Mouse (Mus musculus): ENCODE measurements around the gene Adamts20. TPM values are rescaled to one million over a fixed set of nuclear protein-coding genes. Genes with fewer than 3 reads are reported as not detected.
"Not testable (repeated sequence)": the region's sequence is repeated elsewhere in the genome, so short reads cannot be mapped to it uniquely, and the experiment has no call there.

The Adamts20 gene
- polyA plus RNA-seq (2014; fragmentation: Nextera tagmentation; extraction: Ambion mirVana): 3.8 and 5.6 TPM in 2 replicates

DNA sequence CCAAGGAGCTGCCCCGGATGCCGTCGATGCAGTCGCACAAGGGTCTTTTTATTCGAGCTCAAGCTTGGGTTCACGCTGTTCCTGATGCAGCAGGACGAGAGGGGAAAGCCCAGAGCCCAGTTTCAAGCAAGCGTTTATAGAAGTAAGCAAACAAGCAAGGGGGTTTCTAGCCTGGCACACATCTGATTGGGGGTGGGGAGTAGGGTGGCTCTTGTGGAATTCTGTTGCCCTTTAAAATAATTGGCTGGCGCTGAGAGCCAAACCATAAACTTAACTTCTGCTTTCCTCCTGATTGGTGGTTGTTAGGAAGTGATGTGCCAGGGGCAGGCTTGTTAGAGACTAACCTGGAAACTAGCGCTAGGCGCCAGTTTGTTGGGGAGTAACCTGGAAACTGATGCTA is at the start of gene Adamts20:
Gene Adamts20 (minus strand): TSS at position 101 of the 400 bp plus-strand sequence.
- 71% methylated on average over 11 of the region's 11 CpGs for WGBS
- Histone ChIP-seq H3K36me3 (ENCODE audit: control insufficient read depth, insufficient read depth, low read length) (no peaks in the 10 kb centered on the region), H3K9me3 (ENCODE audit: control insufficient read depth, low read length) (no peaks in the 10 kb centered on the region), H3K4me3 (ENCODE audit: low read depth, low read length) (no peak within 1 kb of the TSS), H3K4me2 (ENCODE audit: low read depth, low read length) (0 out of 2 replicates have a peak within 1 kb of the TSS, but pooled peaks have one; percentile 6), H3K27ac (ENCODE audit: low read depth, low read length) (no peak within 1 kb of the TSS), H3K4me1 (ENCODE audit: control insufficient read depth, insufficient read depth, low read length) (no peaks in the 10 kb centered on the region), H3K9ac (replicated peaks; ENCODE audit: low read depth, low read length) (no peak within 1 kb of the TSS), H3K27me3 (ENCODE audit: control insufficient read depth, insufficient read depth, low read length) (no peaks in the 10 kb centered on the region)
- ATAC-seq (ENCODE audit: low read depth): no peak

DNA sequence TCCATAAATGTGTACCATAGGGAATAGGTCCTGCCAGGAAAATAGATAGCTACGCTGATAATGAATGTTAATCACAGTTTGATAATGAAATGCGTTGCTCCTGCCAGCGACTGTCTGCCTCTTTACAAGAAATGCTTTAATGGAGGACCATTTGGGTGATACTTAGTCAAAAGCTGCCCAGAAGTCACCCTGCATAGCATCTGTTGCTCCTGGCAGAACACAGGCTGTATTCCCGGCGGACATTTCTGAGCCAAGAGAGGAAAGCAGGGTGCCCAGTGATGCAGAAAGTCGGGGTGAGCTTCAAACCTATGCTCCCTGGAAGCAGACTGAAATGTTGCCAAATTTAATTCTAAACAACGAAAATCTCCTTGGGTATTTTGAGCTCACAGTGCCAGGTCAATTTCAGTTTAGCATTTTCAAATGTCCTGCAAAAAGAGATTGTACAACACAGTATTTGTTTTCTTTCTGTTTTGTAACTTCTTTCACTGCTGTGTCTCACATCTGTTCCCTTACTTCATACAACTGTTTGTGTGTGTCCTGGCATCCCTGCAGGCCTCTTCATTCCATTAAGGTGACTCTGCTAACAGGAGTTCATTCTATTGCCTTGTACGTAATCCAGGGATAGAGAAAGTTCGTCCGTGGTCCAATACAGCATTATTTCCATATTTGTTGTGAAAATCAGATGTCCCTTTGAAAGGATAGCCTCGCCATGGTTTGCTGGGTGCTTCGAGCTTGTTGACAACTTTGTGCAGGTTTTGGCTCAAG is 38.4 kb upstream of the Adamts20 start:
- Histone ChIP-seq H3K36me3 (ENCODE audit: control insufficient read depth, insufficient read depth, low read length) (no peaks in the 10 kb centered on the region), H3K27ac (ENCODE audit: low read depth, low read length) (no peak overlapping the region), H3K9me3 (ENCODE audit: control insufficient read depth, low read length) (no peaks in the 10 kb centered on the region; the same call in 1 of the 2 replicates), H3K27me3 (ENCODE audit: control insufficient read depth, insufficient read depth, low read length) (no peaks in the 10 kb centered on the region), H3K4me1 (ENCODE audit: control insufficient read depth, insufficient read depth, low read length) (no peaks in the 10 kb centered on the region), H3K4me3 (ENCODE audit: low read depth, low read length) (no peak overlapping the region), H3K4me2 (ENCODE audit: low read depth, low read length) (no peak overlapping the region), H3K9ac (replicated peaks; ENCODE audit: low read depth, low read length) (no peak overlapping the region)
- 62% methylated on average over 12 of the region's 12 CpGs for WGBS
- no peak for ATAC-seq (ENCODE audit: low read depth)

DNA sequence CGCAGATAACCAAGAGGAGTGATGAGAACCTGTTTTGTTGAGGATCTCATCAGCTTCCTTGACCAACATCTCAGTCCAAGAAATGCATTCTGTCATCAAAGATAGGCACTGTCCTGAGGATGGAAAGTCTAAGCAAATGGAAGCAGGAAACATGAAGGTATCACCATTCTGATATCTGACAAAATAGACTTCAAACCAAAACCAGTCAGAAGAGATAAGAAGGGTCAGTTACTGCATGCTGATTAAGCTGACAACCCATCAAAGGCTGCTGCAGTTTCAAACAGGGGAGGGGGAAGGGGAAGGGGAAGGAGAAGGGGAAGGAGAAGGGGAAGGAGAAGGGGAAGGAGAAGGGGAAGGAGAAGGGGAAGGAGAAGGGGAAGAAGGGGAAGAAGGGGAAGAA is 34.0 kb upstream of the Adamts20 start:
- H3K4me3 ChIP-seq (ENCODE audit: low read depth, low read length): no peak overlapping the region
- no peaks in the 10 kb centered on the region for H3K27me3 ChIP-seq (ENCODE audit: control insufficient read depth, insufficient read depth, low read length)
- no peak overlapping the region for H3K27ac ChIP-seq (ENCODE audit: low read depth, low read length)
- WGBS: 84% methylated on average over 1 of the region's 1 CpGs
- H3K4me2 ChIP-seq (ENCODE audit: low read depth, low read length): no peak overlapping the region
- H3K4me1 ChIP-seq (ENCODE audit: control insufficient read depth, insufficient read depth, low read length): no peaks in the 10 kb centered on the region
- H3K9ac ChIP-seq (replicated peaks; ENCODE audit: low read depth, low read length): no peak overlapping the region
- ATAC-seq (ENCODE audit: low read depth): no peak
- H3K9me3 ChIP-seq (ENCODE audit: control insufficient read depth, low read length): no peaks in the 10 kb centered on the region; the same call in 1 of the 2 replicates
- H3K36me3 ChIP-seq (ENCODE audit: control insufficient read depth, insufficient read depth, low read length): no peaks in the 10 kb centered on the region

DNA sequence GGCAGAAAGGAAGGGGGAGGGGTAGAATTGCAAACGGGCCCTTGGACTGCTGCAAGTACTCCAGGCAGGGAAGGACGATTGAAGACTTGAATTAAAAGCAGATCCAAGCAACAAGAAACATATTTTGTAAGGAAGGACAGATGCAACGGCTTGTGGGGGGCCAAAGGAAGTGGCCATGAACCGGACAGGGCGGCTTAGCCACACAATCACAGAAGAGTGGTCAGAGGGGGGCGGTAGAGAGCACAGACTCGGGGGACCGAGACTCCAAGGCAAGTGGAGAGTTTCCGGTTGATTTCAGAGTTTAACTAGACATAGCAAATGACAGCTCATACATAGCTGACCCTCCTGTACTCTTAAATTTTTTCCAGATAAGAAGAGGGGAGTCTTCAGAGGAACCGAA is 30.7 kb upstream of the Adamts20 start:
- WGBS: 79% methylated on average over 10 of the region's 10 CpGs
- ATAC-seq (ENCODE audit: low read depth): no peak

DNA sequence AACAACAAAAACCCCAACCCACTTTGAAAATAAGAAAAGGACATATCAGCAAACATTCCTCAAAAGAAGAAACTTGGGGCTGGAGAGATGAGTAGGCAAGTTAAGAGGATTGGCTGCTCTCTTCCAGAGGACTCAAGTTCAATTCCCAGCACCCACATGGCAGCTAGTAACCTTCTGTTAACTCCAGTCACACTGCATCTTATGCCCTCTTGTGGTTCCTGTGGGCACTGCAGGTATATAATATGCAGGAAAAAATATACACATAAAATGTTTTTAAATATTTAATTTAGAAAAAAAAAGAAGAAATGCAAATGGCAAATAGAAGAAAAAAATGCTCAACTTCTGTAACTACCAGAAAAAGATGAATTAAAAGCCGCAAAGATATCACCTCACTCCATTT is 29.2 kb upstream of the Adamts20 start:
- Histone ChIP-seq H3K4me3 (ENCODE audit: low read depth, low read length) (no peak overlapping the region), H3K9ac (replicated peaks; ENCODE audit: low read depth, low read length) (no peak overlapping the region), H3K4me2 (ENCODE audit: low read depth, low read length) (no peak overlapping the region), H3K9me3 (ENCODE audit: control insufficient read depth, low read length) (no peaks in the 10 kb centered on the region), H3K27me3 (ENCODE audit: control insufficient read depth, insufficient read depth, low read length) (no peaks in the 10 kb centered on the region), H3K4me1 (ENCODE audit: control insufficient read depth, insufficient read depth, low read length) (no peaks in the 10 kb centered on the region), H3K36me3 (ENCODE audit: control insufficient read depth, insufficient read depth, low read length) (no peaks in the 10 kb centered on the region), H3K27ac (ENCODE audit: low read depth, low read length) (no peak overlapping the region)
- WGBS: 97% methylated on average over 1 of the region's 1 CpGs
- no peak for ATAC-seq (ENCODE audit: low read depth)

More for the DNA sequence above, 30.7 kb upstream of the Adamts20 start:
- H3K9me3 ChIP-seq (ENCODE audit: control insufficient read depth, low read length): no peaks in the 10 kb centered on the region
- no peaks in the 10 kb centered on the region for H3K27me3 ChIP-seq (ENCODE audit: control insufficient read depth, insufficient read depth, low read length)
- H3K4me1 ChIP-seq (ENCODE audit: control insufficient read depth, insufficient read depth, low read length): no peaks in the 10 kb centered on the region
- H3K9ac ChIP-seq (replicated peaks; ENCODE audit: low read depth, low read length): no peak overlapping the region
- H3K4me2 ChIP-seq (ENCODE audit: low read depth, low read length): no peak overlapping the region
- no peak overlapping the region for H3K4me3 ChIP-seq (ENCODE audit: low read depth, low read length)
- no peaks in the 10 kb centered on the region for H3K36me3 ChIP-seq (ENCODE audit: control insufficient read depth, insufficient read depth, low read length)
- H3K27ac ChIP-seq (ENCODE audit: low read depth, low read length): no peak overlapping the region

DNA sequence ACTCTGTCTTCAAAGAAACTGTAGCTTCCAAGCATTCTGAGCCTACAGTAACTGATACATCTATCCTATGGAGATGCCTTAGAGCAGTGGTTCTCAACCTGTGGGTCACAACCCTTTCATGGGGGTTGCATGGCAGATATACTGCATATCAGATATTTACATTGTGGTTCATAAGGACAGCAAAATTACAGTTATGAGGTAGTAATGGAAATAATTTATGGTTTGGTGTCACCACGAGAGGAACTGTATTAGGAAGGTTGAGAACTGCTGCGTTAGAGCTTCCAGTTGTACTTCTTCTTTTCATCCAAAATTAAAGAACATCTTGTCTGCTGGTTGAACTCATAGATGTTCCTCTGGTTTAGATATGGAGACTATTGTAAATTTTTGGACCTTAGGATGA is 24.2 kb upstream of the Adamts20 start:
- Histone ChIP-seq H3K4me2 (ENCODE audit: low read depth, low read length) (no peak overlapping the region), H3K4me3 (ENCODE audit: low read depth, low read length) (no peak overlapping the region), H3K27me3 (ENCODE audit: control insufficient read depth, insufficient read depth, low read length) (no peaks in the 10 kb centered on the region), H3K36me3 (ENCODE audit: control insufficient read depth, insufficient read depth, low read length) (no peaks in the 10 kb centered on the region), H3K9ac (replicated peaks; ENCODE audit: low read depth, low read length) (no peak overlapping the region), H3K9me3 (ENCODE audit: control insufficient read depth, low read length) (no peaks in the 10 kb centered on the region), H3K4me1 (ENCODE audit: control insufficient read depth, insufficient read depth, low read length) (no peaks in the 10 kb centered on the region), H3K27ac (ENCODE audit: low read depth, low read length) (no peak overlapping the region)
- WGBS: 89% methylated on average over 2 of the region's 2 CpGs
- no peak for ATAC-seq (ENCODE audit: low read depth)

DNA sequence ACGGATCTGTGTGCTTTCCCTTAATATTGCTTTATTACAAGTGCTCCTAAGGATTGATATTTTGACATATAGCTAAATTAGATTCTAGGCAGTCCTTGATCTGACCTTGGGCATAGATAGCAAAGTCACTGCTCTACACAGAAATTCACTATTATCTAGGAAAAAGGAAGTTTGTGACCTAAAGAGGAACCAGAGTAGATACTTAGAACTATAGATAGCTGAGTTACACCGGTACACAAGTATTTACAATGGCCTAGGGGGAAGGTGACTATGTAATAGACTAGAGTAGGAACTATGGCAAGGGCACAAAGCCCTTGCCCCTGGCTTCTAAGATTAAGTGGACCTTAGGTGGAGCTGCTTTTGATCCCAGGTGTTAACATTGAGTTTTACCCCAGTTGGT is 22.8 kb upstream of the Adamts20 start:
- 82% methylated on average over 2 of the region's 2 CpGs for WGBS
- H3K9ac ChIP-seq (replicated peaks; ENCODE audit: low read depth, low read length); ATAC-seq (ENCODE audit: low read depth): not testable (repeated sequence)

DNA sequence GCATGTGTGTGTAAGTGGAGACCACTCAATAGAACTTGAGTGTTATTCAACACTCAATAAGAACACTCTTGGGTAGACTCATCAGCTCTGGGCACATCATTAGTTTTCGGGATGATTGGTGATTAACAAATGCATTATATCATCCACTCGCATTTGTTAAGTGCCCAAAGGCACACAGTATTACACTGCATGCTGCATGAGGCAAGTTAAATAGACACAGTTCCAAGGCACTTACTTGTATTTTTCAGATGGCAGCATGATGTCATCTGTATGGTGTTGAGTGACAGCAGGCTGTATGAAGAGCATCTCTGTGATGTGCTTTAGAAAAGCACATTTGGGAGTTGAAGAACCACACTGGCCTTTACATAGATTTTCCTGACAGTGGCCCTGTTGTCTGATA is 17.3 kb upstream of the Adamts20 start:
- ATAC-seq (ENCODE audit: low read depth): no peak
- H3K4me3 ChIP-seq (ENCODE audit: low read depth, low read length): no peak overlapping the region
- H3K36me3 ChIP-seq (ENCODE audit: control insufficient read depth, insufficient read depth, low read length): no peaks in the 10 kb centered on the region

More for the DNA sequence above, 22.8 kb upstream of the Adamts20 start:
- not testable (repeated sequence) for H3K4me3 ChIP-seq (ENCODE audit: low read depth, low read length); H3K9me3 ChIP-seq (ENCODE audit: control insufficient read depth, low read length); H3K27ac ChIP-seq (ENCODE audit: low read depth, low read length); H3K36me3 ChIP-seq (ENCODE audit: control insufficient read depth, insufficient read depth, low read length); H3K27me3 ChIP-seq (ENCODE audit: control insufficient read depth, insufficient read depth, low read length); H3K4me2 ChIP-seq (ENCODE audit: low read depth, low read length); H3K4me1 ChIP-seq (ENCODE audit: control insufficient read depth, insufficient read depth, low read length)

DNA sequence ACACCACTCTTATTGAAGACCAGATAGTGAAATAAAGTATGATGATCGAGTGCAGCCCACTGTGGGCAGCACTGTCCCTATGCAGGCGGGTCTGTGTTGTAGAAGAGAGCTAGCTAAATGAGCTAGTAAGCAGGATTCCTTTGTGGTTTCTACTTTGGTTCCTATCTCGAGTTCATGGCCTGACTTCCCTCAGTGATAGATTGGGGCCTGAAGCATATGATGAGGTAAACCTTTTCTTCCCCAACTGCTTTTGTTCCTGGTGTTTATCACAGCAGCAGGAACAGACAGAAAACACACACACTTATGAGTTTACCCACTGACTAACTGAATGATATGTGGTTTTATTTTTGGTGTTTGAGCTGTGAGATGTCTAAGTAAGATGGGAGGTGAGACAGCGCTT is 15.6 kb upstream of the Adamts20 start:
- no peak for ATAC-seq (ENCODE audit: low read depth)
- H3K4me3 ChIP-seq (ENCODE audit: low read depth, low read length): no peak overlapping the region
- no peak overlapping the region for H3K27ac ChIP-seq (ENCODE audit: low read depth, low read length)
- H3K36me3 ChIP-seq (ENCODE audit: control insufficient read depth, insufficient read depth, low read length): no peaks in the 10 kb centered on the region
- H3K9ac ChIP-seq (replicated peaks; ENCODE audit: low read depth, low read length): no peak overlapping the region
- H3K4me1 ChIP-seq (ENCODE audit: control insufficient read depth, insufficient read depth, low read length): no peaks in the 10 kb centered on the region
- WGBS: 96% methylated on average over 4 of the region's 4 CpGs
- H3K9me3 ChIP-seq (ENCODE audit: control insufficient read depth, low read length): no peaks in the 10 kb centered on the region
- no peaks in the 10 kb centered on the region for H3K27me3 ChIP-seq (ENCODE audit: control insufficient read depth, insufficient read depth, low read length)
- H3K4me2 ChIP-seq (ENCODE audit: low read depth, low read length): no peak overlapping the region

More for the DNA sequence above, 17.3 kb upstream of the Adamts20 start:
- no peaks in the 10 kb centered on the region for H3K27me3 ChIP-seq (ENCODE audit: control insufficient read depth, insufficient read depth, low read length)
- no peak overlapping the region for H3K9ac ChIP-seq (replicated peaks; ENCODE audit: low read depth, low read length)
- no peaks in the 10 kb centered on the region for H3K4me1 ChIP-seq (ENCODE audit: control insufficient read depth, insufficient read depth, low read length)
- 80% methylated on average over 2 of the region's 2 CpGs for WGBS
- no peak overlapping the region for H3K4me2 ChIP-seq (ENCODE audit: low read depth, low read length)
- no peak overlapping the region for H3K27ac ChIP-seq (ENCODE audit: low read depth, low read length)
- H3K9me3 ChIP-seq (ENCODE audit: control insufficient read depth, low read length): no peaks in the 10 kb centered on the region

All from neural tube, embryonic 14.5 days (tissue).